Mouse (Mus musculus): ENCODE measurements around the gene Apol10b.
"Not testable (repeated sequence)": the region's sequence is repeated elsewhere in the genome, so short reads cannot be mapped to it uniquely, and the experiment has no call there.

The Apol10b gene

DNA sequence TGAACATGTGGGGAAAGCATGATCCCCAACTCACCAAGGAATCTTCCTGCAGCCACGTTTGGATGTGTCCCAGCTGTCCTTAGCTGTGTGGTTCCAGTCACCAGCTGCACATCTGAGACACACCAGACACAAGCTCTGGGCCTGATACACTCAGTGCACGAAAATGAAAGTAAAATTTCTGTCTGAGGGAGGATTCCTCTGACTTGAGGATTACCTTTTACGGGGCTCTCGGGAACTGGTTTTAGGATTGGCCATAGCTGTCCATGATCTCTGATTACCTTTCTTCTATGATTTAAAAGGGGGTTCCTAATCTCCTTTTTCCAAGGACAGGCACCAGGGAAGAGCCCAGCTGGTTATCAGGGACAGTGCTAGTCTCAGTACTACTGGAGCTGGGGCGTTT is at the start of gene Apol10b:
Gene Apol10b, minus strand, starts transcription at position 165 of the 400 bp plus-strand sequence.
- DNase-seq (ENCODE audit: low read depth, low spot score), result peak; percentile 55

DNA sequence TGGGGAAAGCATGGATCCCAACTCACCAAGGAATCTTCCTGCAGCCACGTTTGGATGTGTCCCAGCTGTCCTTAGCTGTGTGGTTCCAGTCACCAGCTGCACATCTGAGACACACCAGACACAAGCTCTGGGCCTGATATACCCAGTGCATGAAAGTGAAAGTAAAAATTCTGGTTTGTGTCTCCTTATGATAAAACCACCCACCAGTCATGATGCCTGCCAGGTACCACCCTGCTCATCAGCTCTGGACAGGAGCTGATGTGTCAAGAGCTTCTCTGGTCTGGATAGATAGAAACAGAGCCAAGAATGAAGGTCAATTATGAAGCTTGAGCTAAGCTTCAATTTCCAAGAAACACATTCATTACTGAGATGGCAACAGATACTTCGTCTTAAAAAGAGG is 47.3 kb upstream of the Apol10b start, which contains the start of gene Apol11b:
Gene Apol11b, minus strand, starts transcription at position 111 of the 400 bp plus-strand sequence.
- not testable (repeated sequence) for DNase-seq (ENCODE audit: low read depth, low spot score)

DNA sequence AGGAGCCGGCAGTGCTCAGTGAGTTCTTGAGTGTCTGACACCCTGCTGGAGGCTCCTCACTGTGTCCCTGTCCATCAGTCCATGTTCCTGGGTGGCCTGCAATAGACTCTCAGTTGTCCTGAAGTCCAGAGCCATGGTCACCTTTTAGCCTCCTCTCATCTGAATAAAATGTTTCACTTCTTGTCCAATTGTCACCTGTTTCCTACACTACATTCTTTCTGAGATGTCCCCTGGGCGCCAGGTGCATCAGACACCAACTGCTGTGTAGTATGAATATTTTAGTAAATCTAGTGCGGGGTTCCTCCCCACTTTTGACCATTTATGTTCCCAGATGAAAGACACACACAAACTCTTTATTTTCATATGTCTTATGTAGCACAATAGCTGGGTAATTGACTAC is 33.9 kb upstream of the Apol10b start:
- not testable (repeated sequence) for DNase-seq (ENCODE audit: low read depth, low spot score)

DNA sequence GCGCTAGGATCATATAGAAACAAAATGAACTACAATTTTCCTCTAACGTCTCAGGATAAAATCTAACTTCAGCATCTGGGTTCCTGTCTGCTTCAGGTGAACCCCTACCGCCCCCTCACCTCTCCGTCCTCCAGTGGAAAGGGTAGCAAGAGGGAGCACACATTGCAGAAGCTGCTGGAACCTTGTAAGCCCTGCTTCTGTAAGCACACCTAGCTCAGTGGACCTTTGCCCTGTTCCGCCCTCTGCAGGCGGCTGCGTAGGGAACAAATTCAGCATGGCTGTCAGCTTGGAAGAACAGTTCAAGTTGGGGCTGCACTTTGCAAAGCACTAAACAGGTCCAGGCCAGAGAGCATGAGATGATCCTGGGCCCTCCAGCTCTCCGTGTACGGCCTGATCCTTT is 32.7 kb upstream of the Apol10b start:
- DNase-seq (ENCODE audit: low read depth, low spot score), result not testable (repeated sequence)

DNA sequence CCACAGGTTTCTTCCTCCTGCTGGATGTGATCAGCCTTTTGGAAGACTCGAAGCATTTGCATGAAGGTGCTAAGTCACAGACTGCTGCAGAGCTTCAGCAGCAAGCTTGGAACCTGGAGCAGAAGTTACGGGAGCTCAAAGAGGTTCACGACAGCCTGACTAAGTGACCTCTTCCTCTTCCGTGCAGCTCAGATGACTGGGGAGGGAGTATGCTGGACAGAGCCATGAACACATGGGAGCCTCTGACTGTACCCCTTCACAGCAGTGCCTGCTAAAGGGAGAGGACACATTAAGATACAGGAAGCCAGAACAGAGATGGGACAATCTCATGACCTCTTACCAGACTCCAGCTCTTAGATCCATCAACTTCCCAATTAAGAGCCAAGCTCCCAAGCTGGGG is 30.5 kb upstream of the Apol10b start:
- DNase-seq (ENCODE audit: low read depth, low spot score), result not testable (repeated sequence)

DNA sequence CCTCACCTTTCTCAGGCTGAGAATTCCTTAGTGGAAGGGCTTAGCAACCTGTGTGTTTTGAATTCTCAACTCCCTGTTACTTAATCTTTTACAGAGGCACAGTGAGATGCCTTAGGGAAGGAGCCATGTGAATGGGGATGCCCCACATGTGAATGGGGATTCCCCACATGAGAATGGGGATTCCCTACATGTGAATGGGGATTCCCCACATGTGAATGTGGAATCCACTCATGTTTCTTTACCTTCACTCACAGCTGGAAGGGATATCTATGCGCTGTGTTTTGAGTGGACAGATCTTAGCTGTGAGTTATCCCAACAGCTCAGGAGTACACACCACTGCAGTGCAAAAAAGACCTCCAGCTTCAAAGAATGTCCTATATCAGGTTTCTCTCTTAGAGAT is 28.8 kb upstream of the Apol10b start:
- DNase-seq (ENCODE audit: low read depth, low spot score), result no peak

DNA sequence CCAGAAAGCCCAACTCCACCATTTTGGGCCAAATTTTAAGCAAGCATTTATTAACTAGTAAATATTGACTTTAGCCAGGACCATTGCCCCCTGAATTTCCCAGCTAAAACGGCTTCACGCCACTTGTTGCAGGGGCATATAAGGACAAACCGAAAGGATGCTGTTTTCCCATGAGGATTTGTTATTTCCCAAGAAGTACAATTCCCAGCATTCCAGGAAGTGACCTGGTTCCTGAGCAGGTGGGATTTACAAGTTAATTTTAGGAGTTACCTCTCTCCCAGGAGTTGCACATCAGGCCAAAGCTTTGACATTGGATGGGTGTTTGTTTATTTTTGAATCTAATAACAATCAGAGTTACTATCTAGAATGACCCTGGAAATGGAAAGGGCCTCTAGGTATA is 10.1 kb upstream of the Apol10b start:
- DNase-seq (ENCODE audit: low read depth, low spot score), result no peak

DNA sequence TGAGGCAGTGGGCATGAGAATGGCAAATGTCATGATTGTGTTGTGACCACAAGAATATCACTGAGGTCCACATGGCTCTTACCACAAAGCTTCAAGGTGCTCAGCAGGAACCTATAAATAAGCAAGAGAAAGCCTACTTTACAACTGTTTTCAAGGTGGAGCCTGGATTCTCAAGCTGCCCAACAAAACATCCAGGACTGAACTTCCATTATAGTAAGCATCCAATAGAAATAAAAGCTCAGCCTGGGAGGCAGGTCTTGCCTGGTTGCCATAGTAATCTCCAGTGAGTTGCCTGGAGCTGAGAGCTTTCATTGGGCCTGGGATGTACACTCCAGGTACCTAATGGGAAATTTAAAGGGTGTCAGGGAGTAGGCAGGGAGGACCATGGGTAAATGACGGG is 3.0 kb upstream of the Apol10b start, which contains the start of gene Gm36245:
Gene Gm36245, plus strand, starts transcription at position 301 of the 400 bp plus-strand sequence.
- DNase-seq (ENCODE audit: low read depth, low spot score), result no peak

DNA sequence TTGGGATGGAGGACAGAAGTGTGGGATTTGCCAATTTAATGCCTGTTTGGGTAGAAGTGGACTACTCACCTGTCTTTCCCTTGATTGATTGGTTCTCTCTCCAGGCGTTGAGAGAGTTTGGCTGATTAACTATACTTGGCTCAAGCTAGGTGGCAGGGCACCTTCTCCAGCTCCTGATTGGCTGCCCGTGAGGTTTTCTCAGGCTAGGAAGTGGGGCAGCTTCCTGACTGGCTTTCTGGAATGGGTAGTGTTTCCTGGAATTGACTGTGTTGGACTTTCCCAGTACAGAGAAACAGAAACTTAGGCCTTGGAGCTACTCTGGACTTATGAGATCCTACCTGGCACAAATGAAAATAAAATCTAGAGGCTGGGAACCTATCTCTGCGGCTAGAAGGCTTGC is 2.5 kb upstream of the Apol10b start:
- no peak for DNase-seq (ENCODE audit: low read depth, low spot score)

DNA sequence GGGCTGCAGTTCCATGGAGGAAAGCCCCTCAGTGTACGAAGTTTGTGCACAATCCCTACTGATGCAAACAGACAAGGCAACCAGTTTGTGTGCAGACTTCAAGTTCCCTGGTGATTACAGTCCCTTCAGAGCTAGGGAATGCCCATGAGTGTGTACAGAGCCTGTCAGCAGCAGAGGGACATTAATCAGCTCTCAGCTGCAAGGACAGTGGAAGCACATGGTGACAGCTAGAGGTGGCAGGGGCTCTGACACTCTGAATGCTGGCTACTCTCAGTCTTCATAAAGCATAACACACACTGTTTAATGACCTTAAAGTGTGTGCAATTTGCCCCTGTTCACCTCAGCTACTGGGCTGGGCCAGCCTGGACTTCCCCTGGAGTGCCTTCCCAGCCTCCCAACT is 2.4 kb downstream of the Apol10b start:
- DNase-seq (ENCODE audit: low read depth, low spot score), result no peak

DNA sequence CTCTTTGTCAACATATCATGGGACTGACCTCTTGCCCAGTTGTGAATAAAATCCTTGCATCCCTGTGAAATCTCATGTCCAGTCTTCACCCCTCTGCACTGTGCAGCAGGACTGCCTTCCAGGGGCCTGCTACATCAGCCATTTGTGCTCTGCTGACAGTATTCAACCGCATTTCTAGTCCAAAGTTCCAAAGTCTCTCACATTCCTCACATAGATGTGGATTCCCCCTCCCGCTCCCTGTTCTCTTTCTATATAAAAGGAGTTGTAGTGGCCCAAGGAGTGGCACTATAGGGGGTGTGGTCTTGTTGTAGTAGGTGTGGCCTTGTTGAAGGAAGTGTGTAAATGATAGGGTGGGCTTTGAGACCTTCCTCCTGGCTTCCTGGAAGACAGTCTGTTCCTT is 5.0 kb downstream of the Apol10b start:
- DNase-seq (ENCODE audit: low read depth, low spot score), result no peak

DNA sequence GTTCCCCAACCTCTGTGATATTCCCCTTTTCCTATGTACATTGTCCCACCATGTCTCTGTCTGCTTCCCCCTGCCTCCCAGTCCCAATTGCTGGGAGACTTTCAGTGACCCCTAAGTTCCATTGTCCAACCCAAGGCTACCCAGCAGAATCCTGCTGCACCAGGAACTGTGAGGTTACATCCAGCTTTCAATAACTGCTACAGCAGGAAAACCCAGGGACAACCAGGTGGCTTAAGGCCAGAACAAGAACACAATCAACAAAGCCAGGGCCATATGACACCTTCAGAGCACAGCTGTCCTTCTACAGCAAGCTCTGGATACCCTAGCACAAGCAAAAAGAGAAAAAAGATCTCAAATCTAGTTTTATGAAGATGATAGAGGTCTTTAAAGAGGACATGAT is 6.9 kb downstream of the Apol10b start:
- no peak for DNase-seq (ENCODE audit: low read depth, low spot score)

DNA sequence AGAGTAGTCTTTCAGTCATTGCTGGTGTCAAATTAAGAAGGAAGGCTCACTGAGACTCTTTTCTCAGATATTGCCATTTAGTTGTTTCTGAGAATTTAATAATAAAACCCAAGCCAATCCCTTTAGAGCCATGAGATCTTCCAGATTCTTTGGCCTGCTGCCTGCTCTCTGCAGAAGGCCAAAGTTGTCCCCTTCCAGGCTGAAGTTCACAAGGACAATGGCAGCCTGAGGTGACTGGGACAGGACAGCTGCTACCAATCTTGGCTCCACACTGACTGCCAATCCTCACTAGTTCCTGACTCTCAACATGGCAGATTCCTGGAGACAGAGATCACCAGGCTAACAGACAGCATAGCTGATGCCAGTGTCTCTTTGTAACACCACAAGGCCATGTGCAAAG is 8.9 kb downstream of the Apol10b start:
- no peak for DNase-seq (ENCODE audit: low read depth, low spot score)

DNA sequence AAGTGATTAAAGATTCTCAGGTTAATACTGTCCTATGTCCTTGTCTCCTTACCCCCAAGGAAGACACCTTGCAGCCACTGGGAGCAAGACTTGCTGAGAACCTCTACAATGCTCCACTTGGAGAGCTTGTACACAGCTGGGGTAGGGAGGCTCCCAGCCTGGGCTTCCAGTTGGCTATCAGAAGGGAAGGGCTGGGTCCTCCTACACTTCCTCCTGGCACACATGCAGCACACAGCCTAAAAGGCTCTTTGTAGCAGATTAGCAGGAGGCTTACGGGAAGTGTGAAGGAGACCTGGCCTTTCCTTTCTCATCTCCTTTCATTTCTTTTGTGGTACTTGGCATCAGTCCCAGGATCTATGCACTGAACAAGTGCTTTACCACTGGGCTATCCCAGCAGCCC is 14.2 kb downstream of the Apol10b start:
- DNase-seq (ENCODE audit: low read depth, low spot score), result no peak

DNA sequence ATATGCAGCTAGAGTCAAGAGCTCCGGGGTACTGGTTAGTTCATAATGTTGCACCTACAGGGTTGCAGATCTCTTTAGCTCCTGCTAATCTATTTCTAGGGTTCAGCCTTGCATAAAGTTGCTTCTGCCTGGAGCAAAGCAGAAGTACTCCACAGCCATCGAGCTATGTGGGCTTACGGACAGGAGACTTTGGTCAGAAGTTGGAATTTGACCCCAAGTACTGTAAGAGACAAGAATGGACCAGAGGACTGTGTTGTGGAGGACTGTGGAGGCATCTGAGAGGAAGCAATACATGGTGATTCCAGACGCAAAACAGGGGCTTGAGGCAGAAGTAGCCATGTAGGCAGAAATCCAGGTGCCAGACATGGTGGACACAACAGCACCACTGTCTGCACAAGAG is 16.6 kb downstream of the Apol10b start:
- no peak for DNase-seq (ENCODE audit: low read depth, low spot score)

DNA sequence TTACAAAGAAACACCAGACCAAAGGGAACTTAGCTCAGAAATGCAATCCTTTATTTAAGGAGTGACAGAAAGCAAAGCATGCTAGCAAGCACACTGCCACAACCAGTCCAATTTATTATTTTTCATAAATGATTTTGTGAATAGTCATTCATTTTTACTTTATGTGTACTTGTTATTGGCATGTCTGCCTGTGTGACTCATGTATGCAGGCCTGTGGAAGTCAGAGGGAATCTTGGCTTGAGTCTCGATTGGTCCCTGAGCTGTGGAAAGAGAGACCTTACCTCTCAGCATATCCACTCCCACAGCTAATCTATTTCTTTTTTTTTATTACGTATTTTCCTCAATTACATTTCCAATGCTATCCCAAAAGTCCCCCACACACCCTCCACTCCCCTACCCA is 17.1 kb downstream of the Apol10b start:
- DNase-seq (ENCODE audit: low read depth, low spot score), result peak; percentile 16

DNA sequence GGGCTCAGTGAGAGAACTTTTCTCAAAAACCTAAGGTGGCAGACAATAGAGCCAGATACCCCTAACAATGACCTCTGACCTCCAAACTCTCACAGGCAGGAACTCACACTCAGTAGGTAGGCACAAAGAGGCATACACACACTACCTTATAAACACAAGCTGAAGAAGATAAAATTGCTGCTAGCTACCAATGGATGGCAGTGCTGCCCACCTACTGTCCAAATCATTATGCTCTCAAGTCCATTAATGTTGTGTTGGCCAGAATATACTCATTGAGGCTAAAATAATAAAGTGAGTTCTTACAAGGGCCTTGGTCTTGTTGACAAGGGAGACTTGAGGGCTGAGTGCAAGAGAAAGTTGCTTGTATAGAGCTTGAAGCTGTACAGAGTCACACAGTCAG is 32.7 kb downstream of the Apol10b start:
- DNase-seq (ENCODE audit: low read depth, low spot score), result no peak

DNA sequence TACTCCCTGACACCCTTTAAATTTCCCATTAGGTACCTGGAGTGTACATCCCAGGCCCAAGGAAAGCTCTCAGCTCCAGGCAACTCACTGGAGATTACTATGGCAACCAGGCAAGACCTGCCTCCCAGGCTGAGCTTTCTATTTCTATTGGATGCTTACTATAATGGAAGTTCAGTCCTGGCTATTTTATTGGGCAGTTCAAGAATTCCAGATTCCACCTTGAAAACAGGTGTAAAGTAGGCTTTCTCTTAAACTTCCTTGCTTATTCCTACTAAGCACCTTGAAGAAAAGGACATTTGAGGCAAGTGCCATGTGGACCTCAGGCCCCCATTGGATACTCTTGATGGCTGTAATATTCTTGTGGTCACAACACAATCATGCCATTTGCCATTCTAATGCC is 34.1 kb downstream of the Apol10b start, which contains the start of gene 1700025B11Rik:
Gene 1700025B11Rik, minus strand, starts transcription at position 101 of the 400 bp plus-strand sequence.
- DNase-seq (ENCODE audit: low read depth, low spot score), result no peak

DNA sequence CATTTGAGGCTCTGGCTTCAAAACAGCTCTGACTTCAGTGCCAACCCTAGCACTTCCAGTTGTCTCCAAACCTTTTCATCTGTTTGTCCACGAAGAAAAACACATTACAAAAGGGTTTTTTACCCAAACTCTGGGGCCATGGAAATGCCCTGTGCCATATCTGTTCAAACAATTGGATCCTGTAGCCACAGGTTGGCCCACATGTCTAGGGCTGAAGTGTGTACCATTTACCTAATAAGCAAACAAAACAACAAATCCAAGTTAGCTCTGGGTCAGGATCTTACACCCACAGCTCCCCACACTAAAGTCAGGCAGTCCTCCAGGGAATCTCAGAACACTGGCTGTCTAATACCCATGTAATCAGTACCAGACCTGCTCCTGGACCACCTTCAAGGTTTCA is 56.7 kb downstream of the Apol10b start:
- DNase-seq (ENCODE audit: low read depth, low spot score), result not testable (repeated sequence)
